Mouse (Mus musculus) left cerebral cortex, postnatal 25 days (tissue): ENCODE measurements around the gene Tctn1. TPM values are rescaled to one million over a fixed set of nuclear protein-coding genes. Genes with fewer than 3 reads are reported as not detected.

Experiments used
- DNase-seq, 2 experiments: peaks; one replicate each; pipeline ENCODE4 v3.0.0; 2022; ENCODE audit warnings: low spot score in 2 of 2, mixed read lengths in 1 of 2
- intact Hi-C: fragments of 180-260 bp; cut with DNase I; formaldehyde crosslinking; loops from one replicate; pipeline ENCODE4 v1.15.1; 2025
- total RNA-seq, 2 experiments: library from RNA; stranded (reverse); gene quantifications; 2 replicates each; pipeline ENCODE4 v1.2.3; 2021

Tctn1 gene
- total RNA-seq, 2 experiments from 2014 or later = 9.7 to 12.9 TPM

DNA sequence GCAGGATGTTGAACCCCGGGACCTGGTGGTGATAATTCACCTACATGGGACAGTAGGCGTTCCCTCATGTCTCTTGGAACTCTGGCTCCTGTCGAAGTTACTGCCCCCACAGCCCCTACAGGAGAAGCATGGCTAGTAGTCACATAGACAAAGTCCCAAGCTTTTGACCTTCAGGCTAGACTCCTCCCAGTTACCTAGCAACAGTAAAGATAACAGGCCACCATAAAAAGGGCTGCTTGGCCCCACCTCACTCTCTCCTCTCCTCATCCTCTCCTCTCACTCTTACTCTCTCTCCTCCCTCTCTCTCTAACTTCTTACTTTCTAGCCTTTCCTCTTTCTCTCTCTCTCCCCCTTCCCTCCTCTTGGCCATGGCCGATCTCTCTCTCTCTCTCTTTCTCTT is 63.4 kb downstream of the Tctn1 start:
- intact Hi-C loops = no loop called here
- no peak for DNase-seq

DNA sequence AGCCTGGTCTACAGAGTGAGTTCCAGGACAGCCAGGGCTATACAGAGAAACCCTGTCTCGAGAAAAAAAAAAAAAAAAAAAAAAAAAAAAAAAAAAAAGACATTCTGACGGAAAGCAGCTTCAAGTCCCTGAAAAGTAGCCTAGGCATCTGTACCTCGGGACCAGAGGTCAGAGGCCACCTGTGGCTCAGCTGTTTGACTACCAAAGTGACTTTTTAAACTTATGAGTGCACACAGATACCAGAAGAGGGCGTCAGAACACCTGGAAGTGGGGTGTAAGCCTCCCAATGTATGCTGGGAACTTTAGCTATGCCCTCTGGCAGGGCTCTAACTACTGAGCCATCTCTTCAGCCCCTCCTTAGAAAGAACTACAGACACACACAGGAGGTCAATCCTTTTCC is 71.9 kb downstream of the Tctn1 start:
- intact Hi-C loops = no loop called here
- no peak for DNase-seq

DNA sequence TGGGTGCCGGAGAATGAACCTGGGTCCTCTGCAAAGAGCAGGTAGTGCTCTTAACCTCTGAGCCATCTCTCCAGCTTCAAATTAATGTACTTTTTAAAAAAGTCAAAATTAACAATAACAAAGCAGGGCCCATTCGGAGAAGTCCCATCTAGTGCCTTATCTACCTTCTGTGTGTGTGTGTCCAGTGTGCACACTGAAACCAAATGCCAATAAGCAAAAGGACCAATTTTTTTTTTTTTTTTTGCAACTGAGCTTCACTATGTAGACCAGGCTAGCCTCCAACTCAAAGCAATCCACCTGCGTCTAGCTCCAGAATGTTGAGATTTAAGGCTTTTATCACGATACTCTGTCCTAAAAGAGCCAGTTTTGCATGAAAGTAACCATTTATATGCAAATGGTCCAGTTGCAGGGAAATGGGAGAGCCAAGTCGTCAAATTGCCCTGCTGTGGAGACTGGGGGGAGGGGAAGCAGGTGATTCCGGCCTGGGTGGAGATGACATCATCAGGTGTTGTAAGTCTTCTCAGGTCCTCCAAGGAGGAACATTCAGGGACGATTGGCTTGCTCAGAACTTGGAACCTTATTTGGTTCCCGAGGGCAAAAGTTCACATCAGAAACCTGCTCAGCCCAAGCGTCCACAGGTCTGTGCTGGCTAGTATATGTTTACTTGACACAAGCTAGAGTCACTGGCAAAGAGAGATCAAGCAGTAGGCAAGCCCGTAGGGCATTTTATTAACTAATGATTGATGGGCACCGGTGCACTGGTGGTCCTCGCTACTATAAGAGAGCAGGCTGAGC is 72.8 kb downstream of the Tctn1 start:
- intact Hi-C loops = no loop called here
- DNase-seq = no peak

DNA sequence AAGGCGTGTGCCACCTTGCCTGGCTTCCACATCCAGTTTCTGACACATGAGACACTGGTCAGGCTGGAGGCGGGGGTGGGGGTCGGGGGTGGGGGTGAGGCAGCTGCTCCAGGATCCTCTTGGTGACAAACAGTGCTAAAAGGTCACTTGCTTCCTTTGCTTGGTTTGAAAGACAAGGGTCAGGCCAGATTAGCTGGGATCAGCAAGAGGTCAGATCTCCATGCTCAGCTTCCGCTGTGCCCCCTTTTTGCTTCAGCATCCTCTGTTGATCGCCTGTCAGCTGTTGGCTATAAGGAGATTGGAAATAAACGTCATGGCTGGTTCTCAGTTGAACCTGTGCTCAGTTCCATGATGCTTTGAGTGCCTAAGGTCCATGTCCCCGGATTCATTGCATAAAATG is 73.8 kb downstream of the Tctn1 start:
- intact Hi-C loops = no loop called here
- DNase-seq = no peak

DNA sequence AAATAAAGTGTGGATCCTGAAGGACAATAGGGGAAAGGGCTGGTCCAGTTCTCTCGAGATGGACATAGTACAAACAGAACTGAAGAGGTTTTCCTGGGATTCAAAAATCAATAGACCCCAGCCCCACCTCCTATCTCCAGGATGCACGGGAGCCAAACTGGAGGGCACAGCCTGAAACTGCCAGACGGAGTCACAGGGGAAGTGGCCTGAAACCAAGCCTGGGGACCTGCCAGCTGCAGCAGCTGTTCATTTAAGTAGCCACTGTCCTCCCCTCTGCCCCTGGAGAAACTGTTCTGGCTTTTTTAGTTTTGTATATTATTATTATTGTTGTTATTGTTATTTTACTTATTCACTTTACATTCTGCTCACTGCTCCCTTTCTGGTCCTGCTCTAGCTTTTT is 75.1 kb downstream of the Tctn1 start:
- intact Hi-C loops = no loop called here

More for the DNA sequence above, 75.1 kb downstream of the Tctn1 start:
- DNase-seq = no peak

Other genes starting within 250 kb of the Tctn1 start
- 100 to 1,000 TPM; 196 to 205 TPM for gene Cux2, start 214.4 kb downstream of the Tctn1 start, total RNA-seq
- not detected for gene Myl2, start 163.5 kb downstream of the Tctn1 start, total RNA-seq
- under 1 TPM; 0.48 to 0.82 TPM for gene Ccdc63, start 123.6 kb downstream of the Tctn1 start, total RNA-seq
- gene Ppp1cc, start 106.2 kb downstream of the Tctn1 start, total RNA-seq = 100 to 1,000 TPM; 169 to 202 TPM
- gene Hvcn1, start 57.7 kb downstream of the Tctn1 start, total RNA-seq = 1 to 10 TPM; 1.8 to 3.8 TPM
- 10 to 100 TPM; 36.7 to 43.8 TPM for gene Pptc7, start 19.9 kb upstream of the Tctn1 start, total RNA-seq
- 1 to 10 TPM; 2.8 to 3.4 TPM for gene Rad9b, start 89.8 kb upstream of the Tctn1 start, total RNA-seq
- gene Vps29, start 89.9 kb upstream of the Tctn1 start, total RNA-seq = 100 to 1,000 TPM; 189 to 208 TPM
- 10 to 100 TPM; 24.9 to 25.8 TPM for gene Gpn3, start 107.4 kb upstream of the Tctn1 start, total RNA-seq
- 10 to 100 TPM; 68.4 to 73.7 TPM for gene Fam216a, start 107.9 kb upstream of the Tctn1 start, total RNA-seq
- 100 to 1,000 TPM; 225 to 243 TPM for gene Arpc3, start 127.4 kb upstream of the Tctn1 start, total RNA-seq
- gene Anapc7, start 157.2 kb upstream of the Tctn1 start, total RNA-seq = 10 to 100 TPM; 27.8 to 28.1 TPM
- gene Atp2a2, start 237.8 kb upstream of the Tctn1 start, total RNA-seq = 100 to 1,000 TPM; 748 to 749 TPM